Mouse (Mus musculus): ENCODE results near the gene Celsr3.

Gene Celsr3

GRCm38 (mm10) chr9:108806379-108806778 lies 19.7 kb upstream of the Celsr3 start:
- in situ Hi-C loops (cut with MboI, MseI): loop anchor here in 1 of 2 experiments (5.0 kb wide), 1 partner anchor 1501 kb away; the partner anchor contains the start of gene Elp6

- in situ Hi-C loops (cut with MboI, MseI): loop anchor here in 1 of 2 experiments (5.0 kb wide), 1 partner anchor 1500 kb away; the partner anchor contains the start of gene Elp6
Measured at GRCm38 (mm10) chr9:108806831-108807230, 19.3 kb upstream of the Celsr3 start.

- in situ Hi-C loops (cut with MboI, MseI): loop anchor here in 1 of 2 experiments (5.0 kb wide), 1 partner anchor 1500 kb away; the partner anchor contains the start of gene Elp6
Measured at GRCm38 (mm10) chr9:108807674-108808073, 18.4 kb upstream of the Celsr3 start.

- in situ Hi-C loops (cut with MboI, MseI): loop anchor here in 1 of 2 experiments (5.0 kb wide), 1 partner anchor 1499 kb away; the partner anchor contains the start of gene Elp6
Measured at GRCm38 (mm10) chr9:108808163-108808665, 17.9 kb upstream of the Celsr3 start, which contains the start of gene Nckipsd. Gene Nckipsd (plus strand): TSS chr9:108808368.

GRCm38 (mm10) chr9:108809188-108809587 lies 16.9 kb upstream of the Celsr3 start:
- in situ Hi-C loops (cut with MboI, MseI): loop anchor here in 1 of 2 experiments (5.0 kb wide), 1 partner anchor 1498 kb away; the partner anchor contains the start of gene Elp6

GRCm38 (mm10) chr9:108809723-108810122 lies 16.4 kb upstream of the Celsr3 start:
- in situ Hi-C loops (cut with MboI, MseI): loop anchor here in 1 of 2 experiments (5.0 kb wide), 2 partner anchors 52 to 1498 kb away; partner anchors contain the start of gene Elp6

GRCm38 (mm10) chr9:108810516-108810915 lies 15.6 kb upstream of the Celsr3 start:
- in situ Hi-C loops (cut with MboI, MseI): loop anchor here in 1 of 2 experiments (5.0 kb wide), 1 partner anchor 53 kb away; no protein-coding TSS in a partner anchor

- in situ Hi-C loops (cut with MboI, MseI): no loop called here
Measured at GRCm38 (mm10) chr9:108815557-108815956, 10.6 kb upstream of the Celsr3 start.

- in situ Hi-C loops (cut with MboI, MseI): no loop called here
Measured at GRCm38 (mm10) chr9:108819495-108819894, 6.6 kb upstream of the Celsr3 start.

- in situ Hi-C loops (cut with MboI, MseI): no loop called here
Measured at GRCm38 (mm10) chr9:108820077-108820476, 6.0 kb upstream of the Celsr3 start.

GRCm38 (mm10) chr9:108824144-108824685 lies 1.9 kb upstream of the Celsr3 start:
- in situ Hi-C loops (cut with MboI, MseI): no loop called here

- in situ Hi-C loops (cut with MboI, MseI): loop anchor here in 1 of 2 experiments (25.0 kb wide), 1 partner anchor 787 kb away; no protein-coding TSS in a partner anchor
Measured at GRCm38 (mm10) chr9:108824755-108825413, 1.2 kb upstream of the Celsr3 start.

GRCm38 (mm10) chr9:108826700-108827340 lies 700 bp downstream of the Celsr3 start:
- in situ Hi-C loops (cut with MboI, MseI): loop anchor here in 1 of 2 experiments (25.0 kb wide), 1 partner anchor 785 kb away; no protein-coding TSS in a partner anchor

- in situ Hi-C loops (cut with MboI, MseI): loop anchor here in 1 of 2 experiments (25.0 kb wide), 1 partner anchor 785 kb away; no protein-coding TSS in a partner anchor
Measured at GRCm38 (mm10) chr9:108827454-108827853, 1.3 kb downstream of the Celsr3 start.

GRCm38 (mm10) chr9:108827906-108828305 lies 1.8 kb downstream of the Celsr3 start:
- in situ Hi-C loops (cut with MboI, MseI): loop anchor here in 1 of 2 experiments (25.0 kb wide), 1 partner anchor 784 kb away; no protein-coding TSS in a partner anchor

GRCm38 (mm10) chr9:108831637-108832036 lies 5.5 kb downstream of the Celsr3 start:
- in situ Hi-C loops (cut with MboI, MseI): loop anchor here in 1 of 2 experiments (25.0 kb wide), 1 partner anchor 781 kb away; no protein-coding TSS in a partner anchor

- in situ Hi-C loops (cut with MboI, MseI): loop anchor here in 1 of 2 experiments (25.0 kb wide), 1 partner anchor 780 kb away; no protein-coding TSS in a partner anchor
Measured at GRCm38 (mm10) chr9:108832390-108833108, 6.4 kb downstream of the Celsr3 start.

- in situ Hi-C loops (cut with MboI, MseI): loop anchor here in 1 of 2 experiments (25.0 kb wide), 1 partner anchor 769 kb away; no protein-coding TSS in a partner anchor
Measured at GRCm38 (mm10) chr9:108842989-108843388, 16.9 kb downstream of the Celsr3 start.

GRCm38 (mm10) chr9:108845390-108845789 lies 19.3 kb downstream of the Celsr3 start:
- in situ Hi-C loops (cut with MboI, MseI): loop anchor here in 1 of 2 experiments (5.0 to 25.0 kb wide), 2 partner anchors 88 to 767 kb away; no protein-coding TSS in a partner anchor

- in situ Hi-C loops (cut with MboI, MseI): loop anchor here in 1 of 2 experiments (5.0 to 25.0 kb wide), 2 partner anchors 90 to 765 kb away; no protein-coding TSS in a partner anchor
Measured at GRCm38 (mm10) chr9:108847374-108847773, 21.3 kb downstream of the Celsr3 start.
